Mouse (Mus musculus): ENCODE measurements at regions not wholly inside any gene's neighbourhood (a gene's known extent, or its start where the extent isn't known, plus 50 kb on each side); places are given as distances from the start of the nearest gene placed in this dataset.
A peak's percentile ranks its signal among the peaks of the same experiment; 100 is the strongest.
"Not testable (repeated sequence)": the region's sequence is repeated elsewhere in the genome, so short reads cannot be mapped to it uniquely, and the experiment has no call there.

GRCm38 (mm10) chr16:23776501-23776900 is 114.3 kb downstream of the Sst start:
- Histone ChIP-seq H3K4me1 (no peaks in the 10 kb centered on the region), H3K9ac (no peak overlapping the region), H3K9me3 (replicated peaks) (no peaks in the 10 kb centered on the region), H3K4me3 (no peak overlapping the region), H3K27ac (no peak overlapping the region), H3K36me3 (ENCODE audit: poor library complexity, severe bottlenecking) (no peaks in the 10 kb centered on the region), H3K4me2 (no peak overlapping the region), H3K27me3 (no peaks in the 10 kb centered on the region)
- ATAC-seq = no peak
- WGBS = 35% methylated on average over 1 of the region's 1 CpGs

- peak; percentile 73; the same call in 1 of the 2 replicates for ATAC-seq
- H3K27me3 ChIP-seq = no peaks in the 10 kb centered on the region
- no peak overlapping the region for H3K4me3 ChIP-seq
- no peak overlapping the region for H3K4me2 ChIP-seq
- WGBS = 70% methylated on average over 7 of the region's 7 CpGs
- no peaks in the 10 kb centered on the region for H3K4me1 ChIP-seq
- no peak overlapping the region for H3K27ac ChIP-seq
- H3K36me3 ChIP-seq (ENCODE audit: poor library complexity, severe bottlenecking) = no peaks in the 10 kb centered on the region
- no peaks in the 10 kb centered on the region for H3K9me3 ChIP-seq (replicated peaks)
- H3K9ac ChIP-seq = no peak overlapping the region
Measured at GRCm38 (mm10) chr16:23758136-23758812, 132.5 kb downstream of the Sst start.

- Histone ChIP-seq H3K27ac (no peak overlapping the region), H3K4me3 (no peak overlapping the region), H3K36me3 (ENCODE audit: poor library complexity, severe bottlenecking) (no peaks in the 10 kb centered on the region), H3K27me3 (no peaks in the 10 kb centered on the region), H3K9me3 (replicated peaks) (no peaks in the 10 kb centered on the region), H3K9ac (no peak overlapping the region), H3K4me2 (no peak overlapping the region), H3K4me1 (no peaks in the 10 kb centered on the region)
- no peak for ATAC-seq
- WGBS = 58% methylated on average over 3 of the region's 3 CpGs
Measured at GRCm38 (mm10) chr16:23737026-23737425, 153.7 kb downstream of the Sst start.

- 39% methylated on average over 5 of the region's 5 CpGs for WGBS
- no peaks in the 10 kb centered on the region for H3K9me3 ChIP-seq (replicated peaks)
- no peak overlapping the region for H3K4me2 ChIP-seq
- H3K4me1 ChIP-seq = no peaks in the 10 kb centered on the region
- no peaks in the 10 kb centered on the region for H3K27me3 ChIP-seq
- no peak overlapping the region for H3K27ac ChIP-seq
- no peaks in the 10 kb centered on the region for H3K36me3 ChIP-seq (ENCODE audit: poor library complexity, severe bottlenecking)
- no peak for ATAC-seq
- H3K9ac ChIP-seq = no peak overlapping the region
- no peak overlapping the region for H3K4me3 ChIP-seq
Measured at GRCm38 (mm10) chr16:23735722-23736121, 155.0 kb downstream of the Sst start.

- H3K27me3 ChIP-seq = no peaks in the 10 kb centered on the region
- no peak overlapping the region for H3K4me3 ChIP-seq
- H3K9ac ChIP-seq = no peak overlapping the region
- WGBS = 79% methylated on average over 4 of the region's 4 CpGs
- H3K27ac ChIP-seq = no peak overlapping the region
- no peaks in the 10 kb centered on the region for H3K9me3 ChIP-seq (replicated peaks)
- peak; percentile 41; the same call in 1 of the 2 replicates for ATAC-seq
- H3K4me2 ChIP-seq = no peak overlapping the region
- no peaks in the 10 kb centered on the region for H3K4me1 ChIP-seq
- H3K36me3 ChIP-seq (ENCODE audit: poor library complexity, severe bottlenecking) = no peaks in the 10 kb centered on the region
Measured at GRCm38 (mm10) chr16:23726562-23726961, 164.2 kb downstream of the Sst start.

- no peaks in the 10 kb centered on the region for H3K27me3 ChIP-seq
- H3K27ac ChIP-seq = no peak overlapping the region
- H3K9me3 ChIP-seq (replicated peaks) = 0 out of 2 replicates have a peak, but pooled peaks cover 5% of the 10 kb centered on the region
- H3K36me3 ChIP-seq (ENCODE audit: poor library complexity, severe bottlenecking) = no peaks in the 10 kb centered on the region
- H3K9ac ChIP-seq = no peak overlapping the region
- H3K4me2 ChIP-seq = no peak overlapping the region
- no peak; the same call in 1 of the 2 replicates for ATAC-seq
- H3K4me3 ChIP-seq = no peak overlapping the region
- H3K4me1 ChIP-seq = no peaks in the 10 kb centered on the region
Measured at GRCm38 (mm10) chr16:23721745-23722144, 169.0 kb downstream of the Sst start.

- no peak overlapping the region for H3K27ac ChIP-seq
- H3K9ac ChIP-seq = no peak overlapping the region
- H3K36me3 ChIP-seq (ENCODE audit: poor library complexity, severe bottlenecking) = no peaks in the 10 kb centered on the region
- peaks cover 10% of the 10 kb centered on the region; the same call in 1 of the 2 replicates for H3K4me1 ChIP-seq
- no peak overlapping the region for H3K4me3 ChIP-seq
- no peak for ATAC-seq
- 10% methylated on average over 1 of the region's 1 CpGs for WGBS
- H3K9me3 ChIP-seq (replicated peaks) = no peaks in the 10 kb centered on the region
- no peak overlapping the region for H3K4me2 ChIP-seq
- no peaks in the 10 kb centered on the region for H3K27me3 ChIP-seq
Measured at GRCm38 (mm10) chr16:23701156-23701555, 180.5 kb upstream of the Masp1 start.

GRCm38 (mm10) chr16:23694226-23694625 is 173.6 kb upstream of the Masp1 start:
- H3K4me2 ChIP-seq; H3K36me3 ChIP-seq (ENCODE audit: poor library complexity, severe bottlenecking); H3K27me3 ChIP-seq; H3K9me3 ChIP-seq (replicated peaks); H3K27ac ChIP-seq; H3K9ac ChIP-seq; ATAC-seq; H3K4me1 ChIP-seq; H3K4me3 ChIP-seq: not testable (repeated sequence)

- no peak overlapping the region for H3K4me3 ChIP-seq
- H3K9me3 ChIP-seq (replicated peaks) = no peaks in the 10 kb centered on the region
- H3K36me3 ChIP-seq (ENCODE audit: poor library complexity, severe bottlenecking) = no peaks in the 10 kb centered on the region
- H3K27ac ChIP-seq = no peak overlapping the region
- no peak for ATAC-seq
- no peak overlapping the region for H3K4me2 ChIP-seq
- H3K4me1 ChIP-seq = no peaks in the 10 kb centered on the region
- no peaks in the 10 kb centered on the region for H3K27me3 ChIP-seq
- 96% methylated on average over 2 of the region's 2 CpGs for WGBS
- H3K9ac ChIP-seq = no peak overlapping the region
Measured at GRCm38 (mm10) chr16:23690061-23690460, 169.4 kb upstream of the Masp1 start.

GRCm38 (mm10) chr16:23686783-23687182 is 166.2 kb upstream of the Masp1 start:
- Histone ChIP-seq H3K27ac (no peak overlapping the region), H3K4me3 (no peak overlapping the region), H3K27me3 (no peaks in the 10 kb centered on the region), H3K9me3 (replicated peaks) (no peaks in the 10 kb centered on the region), H3K4me2 (no peak overlapping the region), H3K9ac (no peak overlapping the region), H3K36me3 (ENCODE audit: poor library complexity, severe bottlenecking) (no peaks in the 10 kb centered on the region), H3K4me1 (no peaks in the 10 kb centered on the region)
- no peak for ATAC-seq
- 84% methylated on average over 8 of the region's 8 CpGs for WGBS

- Histone ChIP-seq H3K36me3 (ENCODE audit: poor library complexity, severe bottlenecking) (no peaks in the 10 kb centered on the region), H3K4me2 (no peak overlapping the region), H3K9me3 (replicated peaks) (no peaks in the 10 kb centered on the region), H3K4me1 (no peaks in the 10 kb centered on the region), H3K9ac (no peak overlapping the region), H3K27ac (no peak overlapping the region), H3K27me3 (no peaks in the 10 kb centered on the region), H3K4me3 (no peak overlapping the region)
- WGBS = 45% methylated on average over 2 of the region's 2 CpGs
- no peak for ATAC-seq
Measured at GRCm38 (mm10) chr16:23680434-23680833, 159.8 kb upstream of the Masp1 start.

GRCm38 (mm10) chr16:23672375-23672774 is 151.8 kb upstream of the Masp1 start:
- Histone ChIP-seq H3K27me3 (no peaks in the 10 kb centered on the region), H3K27ac (no peak overlapping the region), H3K4me3 (no peak overlapping the region), H3K36me3 (ENCODE audit: poor library complexity, severe bottlenecking) (no peaks in the 10 kb centered on the region), H3K4me1 (no peaks in the 10 kb centered on the region), H3K9me3 (replicated peaks) (no peaks in the 10 kb centered on the region), H3K4me2 (no peak overlapping the region), H3K9ac (no peak overlapping the region)
- no peak for ATAC-seq
- WGBS = 71% methylated on average over 6 of the region's 6 CpGs

GRCm38 (mm10) chr16:23670161-23670560 is 149.5 kb upstream of the Masp1 start:
- Histone ChIP-seq H3K9me3 (replicated peaks) (no peaks in the 10 kb centered on the region), H3K4me3 (no peak overlapping the region), H3K36me3 (ENCODE audit: poor library complexity, severe bottlenecking) (no peaks in the 10 kb centered on the region), H3K9ac (no peak overlapping the region), H3K4me1 (no peaks in the 10 kb centered on the region), H3K27me3 (no peaks in the 10 kb centered on the region), H3K27ac (no peak overlapping the region), H3K4me2 (no peak overlapping the region)
- no peak for ATAC-seq
- 61% methylated on average over 4 of the region's 4 CpGs for WGBS

Measured in forebrain, embryonic 13.5 days (tissue).